Mouse (Mus musculus): ENCODE measurements around the gene Wwp2.

Gene Wwp2

GRCm38 (mm10) chr8:107513249-107513648, 77.1 kb downstream of the Wwp2 start:
- DNase-seq (ENCODE audit: low read depth): no peak

GRCm38 (mm10) chr8:107514949-107515721, 79.0 kb downstream of the Wwp2 start:
- no peak for DNase-seq (ENCODE audit: low read depth)

DNA sequence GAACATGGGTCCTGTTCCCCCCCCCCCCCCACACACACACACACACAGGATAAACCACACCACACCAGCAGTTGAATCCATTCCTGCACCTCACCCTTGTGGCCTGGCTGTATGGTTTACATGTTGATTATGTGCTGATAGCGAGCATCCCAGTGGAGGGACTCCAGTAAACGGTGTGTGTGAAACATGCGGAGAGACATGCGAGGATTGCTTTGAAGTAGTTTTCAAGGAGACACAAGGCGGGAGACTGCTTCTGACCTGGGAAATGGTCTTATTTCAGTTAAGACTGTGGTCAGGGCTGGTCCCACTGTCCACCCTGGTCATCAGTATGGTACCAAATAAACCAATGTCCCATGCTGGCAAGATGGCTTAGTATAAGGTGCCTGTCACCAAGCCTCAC, 82.6 kb downstream of the Wwp2 start:
- DNase-seq (ENCODE audit: low read depth): no peak

GRCm38 (mm10) chr8:107519860-107520259, 83.7 kb downstream of the Wwp2 start:
- no peak for DNase-seq (ENCODE audit: low read depth)

DNA sequence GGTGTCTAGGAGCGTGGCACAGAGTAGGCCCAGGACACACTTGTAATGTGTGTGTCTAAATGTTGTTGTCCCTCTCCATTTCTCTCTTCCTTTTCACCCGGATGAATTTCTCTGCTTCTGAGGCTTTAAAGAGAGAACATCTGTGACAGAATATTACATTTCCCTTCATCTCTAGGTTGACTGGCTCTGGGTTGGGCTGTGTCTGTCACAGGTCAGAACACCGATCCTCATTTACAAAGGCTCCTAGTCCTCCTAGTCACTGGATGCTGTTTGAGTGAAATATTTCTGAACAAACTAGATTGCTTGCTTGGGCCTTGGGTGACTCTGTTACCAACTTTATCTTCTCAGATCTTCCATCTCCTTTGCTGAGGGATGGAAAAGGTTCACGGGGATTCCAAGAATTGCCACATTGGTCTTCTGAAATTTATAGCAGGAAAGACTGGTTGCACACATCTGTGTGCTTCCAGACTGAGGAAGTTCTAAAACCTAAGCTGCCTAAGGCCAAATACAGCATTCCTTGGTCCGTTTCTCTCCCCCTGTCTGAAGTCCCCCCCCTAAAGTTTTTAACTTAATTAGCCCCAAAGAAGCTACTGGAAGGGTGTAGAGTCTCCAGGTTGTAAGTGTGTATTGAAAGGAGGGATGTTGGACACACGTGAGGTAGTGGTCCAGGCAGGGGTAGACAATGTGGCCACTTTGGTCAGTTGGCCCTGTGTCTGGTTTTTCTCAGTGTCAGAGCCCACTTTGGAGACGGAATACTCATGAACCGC, 85.8 kb downstream of the Wwp2 start:
- no peak for DNase-seq (ENCODE audit: low read depth)

DNA sequence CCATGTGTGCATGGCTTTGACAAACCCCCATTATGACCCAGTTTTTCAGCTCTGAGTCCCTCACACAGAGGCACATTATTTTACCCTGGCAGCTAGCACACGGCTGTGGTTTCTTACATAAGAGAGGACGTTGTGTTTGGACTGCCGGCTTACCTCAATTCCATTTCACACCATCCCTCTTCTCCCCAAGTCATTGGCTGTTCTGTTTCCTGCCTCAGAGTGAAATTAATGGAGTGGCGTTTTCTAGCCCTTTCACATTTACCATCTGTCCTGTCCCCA, 86.3 kb downstream of the Wwp2 start:
- DNase-seq (ENCODE audit: low read depth): no peak

DNA sequence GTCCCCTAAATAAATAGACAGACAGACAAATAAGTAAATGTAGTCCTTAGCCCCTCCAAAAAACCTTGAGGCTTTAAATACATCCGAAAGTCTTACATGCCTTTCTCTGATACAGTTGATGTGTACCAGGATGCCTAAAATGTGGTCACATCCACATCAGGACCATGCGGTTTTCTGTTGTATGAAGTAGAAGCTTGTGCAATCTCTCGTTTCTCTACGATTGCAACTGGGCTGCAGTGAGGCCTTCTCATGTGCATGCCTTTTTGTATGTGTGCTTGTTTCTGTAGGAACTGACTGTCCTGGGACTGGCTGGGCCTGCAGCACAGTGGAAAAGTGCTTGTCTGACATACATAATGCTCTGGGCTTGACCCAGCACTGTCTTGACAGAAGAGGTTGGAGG, 88.4 kb downstream of the Wwp2 start:
- no peak for DNase-seq (ENCODE audit: low read depth)

DNA sequence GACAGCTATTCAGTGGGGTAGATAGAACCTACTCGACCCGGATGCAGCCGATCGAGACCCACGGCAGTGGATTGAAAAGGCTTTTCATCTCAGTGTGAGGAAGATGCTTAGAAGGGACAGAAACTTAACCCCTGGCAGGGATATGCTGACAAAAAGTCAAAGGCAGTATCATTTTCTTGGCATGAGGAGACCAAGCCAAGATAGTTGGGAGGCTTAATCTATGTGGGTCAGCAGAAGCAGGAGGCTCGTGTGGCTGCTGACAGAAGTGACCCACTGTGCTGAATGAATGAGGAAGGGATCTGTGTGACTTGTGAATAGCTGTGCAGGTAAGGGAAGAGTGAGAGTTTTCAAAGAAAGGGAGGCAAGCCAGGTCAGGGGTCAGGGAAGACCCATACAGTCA, 92.6 kb downstream of the Wwp2 start:
- DNase-seq (ENCODE audit: low read depth): no peak

- no peak for DNase-seq (ENCODE audit: low read depth)
These were observed 101.3 kb downstream of the Wwp2 start for GRCm38 (mm10) chr8:107537472-107537871.

DNA sequence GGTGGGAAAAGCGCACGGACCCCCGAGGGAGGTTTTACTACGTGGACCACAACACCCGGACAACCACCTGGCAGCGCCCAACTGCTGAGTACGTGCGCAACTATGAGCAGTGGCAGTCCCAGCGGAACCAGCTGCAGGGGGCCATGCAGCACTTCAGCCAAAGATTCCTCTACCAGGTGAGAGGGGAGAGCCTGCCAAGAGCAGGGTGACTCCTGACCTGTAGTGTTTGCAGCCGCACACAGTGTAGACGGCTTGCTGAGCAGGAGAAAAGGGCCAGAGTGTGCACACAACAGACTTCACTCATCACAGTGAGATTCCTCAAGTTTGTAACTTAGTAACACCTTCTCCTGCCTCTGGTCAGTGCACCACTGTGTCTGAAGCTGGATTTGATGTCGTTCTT, 104.5 kb downstream of the Wwp2 start:
- DNase-seq (ENCODE audit: low read depth): no peak

- no peak for DNase-seq (ENCODE audit: low read depth)
These were observed 105.2 kb downstream of the Wwp2 start for GRCm38 (mm10) chr8:107541369-107541768.

DNA sequence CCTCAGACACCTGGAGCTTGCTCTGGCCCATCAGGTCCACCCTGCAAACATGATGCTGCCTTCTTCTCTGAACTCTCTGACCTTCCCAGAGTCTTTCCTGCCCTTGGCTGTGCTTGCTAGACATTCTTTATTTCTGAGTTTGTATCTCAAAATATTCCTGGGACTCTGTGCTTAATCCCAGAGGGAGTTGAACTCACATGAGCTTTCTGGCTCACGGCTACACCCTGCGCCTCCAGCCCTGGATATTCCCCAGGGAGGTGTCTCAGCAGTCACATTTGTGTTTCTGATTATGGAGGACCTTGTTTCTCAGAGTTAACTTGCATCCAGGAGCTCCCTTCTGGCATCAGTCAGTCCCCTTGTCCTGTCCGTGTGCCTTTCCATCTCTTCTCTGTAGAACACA, 106.0 kb downstream of the Wwp2 start:
- DNase-seq (ENCODE audit: low read depth): no peak

- no peak for DNase-seq (ENCODE audit: low read depth)
These were observed 107.5 kb downstream of the Wwp2 start for GRCm38 (mm10) chr8:107543714-107544113.

DNA sequence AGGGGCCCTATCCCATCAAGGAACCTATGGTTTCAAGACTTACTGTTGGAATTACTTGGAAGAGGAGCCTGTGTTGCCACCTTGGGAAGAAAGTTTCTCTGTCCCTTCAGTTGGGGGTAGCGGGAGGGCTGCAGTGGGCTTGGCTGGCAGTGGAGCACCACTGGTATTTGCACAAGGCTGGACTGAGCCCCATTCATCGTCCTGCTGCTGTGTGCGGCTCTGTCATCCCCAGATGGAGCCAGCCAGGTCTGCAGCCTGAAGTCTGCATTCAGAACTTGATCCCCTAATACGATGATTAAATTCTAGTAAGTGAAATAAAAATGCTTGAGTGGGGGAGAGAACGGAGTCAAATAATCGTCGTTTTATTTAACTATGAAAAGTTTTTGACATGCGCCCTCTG, 108.0 kb downstream of the Wwp2 start:
- no peak for DNase-seq (ENCODE audit: low read depth)

- DNase-seq (ENCODE audit: low read depth): no peak
These were observed 108.5 kb downstream of the Wwp2 start for GRCm38 (mm10) chr8:107544651-107545174.

GRCm38 (mm10) chr8:107545621-107546152, 109.5 kb downstream of the Wwp2 start:
- no peak for DNase-seq (ENCODE audit: low read depth)

DNA sequence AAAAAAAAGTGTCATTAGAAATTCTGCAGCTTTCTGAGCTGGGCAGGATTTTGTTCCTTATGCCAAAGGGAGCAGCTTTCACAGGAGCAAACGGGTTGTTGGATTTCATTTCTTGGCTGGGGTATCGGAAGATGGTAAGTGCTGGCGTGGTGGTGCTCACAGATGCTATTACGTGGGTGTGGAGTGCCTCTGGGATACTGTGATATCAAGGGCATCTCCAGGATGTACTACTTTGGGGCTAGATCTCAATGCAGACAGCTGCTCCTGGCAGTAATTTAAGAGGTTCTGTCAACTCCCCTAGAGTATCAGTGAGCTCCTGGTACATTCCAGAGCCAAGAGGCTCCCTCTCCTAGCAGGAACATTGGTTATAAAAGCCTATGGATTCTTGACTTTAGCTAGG, 110.0 kb downstream of the Wwp2 start:
- no peak for DNase-seq (ENCODE audit: low read depth)

DNA sequence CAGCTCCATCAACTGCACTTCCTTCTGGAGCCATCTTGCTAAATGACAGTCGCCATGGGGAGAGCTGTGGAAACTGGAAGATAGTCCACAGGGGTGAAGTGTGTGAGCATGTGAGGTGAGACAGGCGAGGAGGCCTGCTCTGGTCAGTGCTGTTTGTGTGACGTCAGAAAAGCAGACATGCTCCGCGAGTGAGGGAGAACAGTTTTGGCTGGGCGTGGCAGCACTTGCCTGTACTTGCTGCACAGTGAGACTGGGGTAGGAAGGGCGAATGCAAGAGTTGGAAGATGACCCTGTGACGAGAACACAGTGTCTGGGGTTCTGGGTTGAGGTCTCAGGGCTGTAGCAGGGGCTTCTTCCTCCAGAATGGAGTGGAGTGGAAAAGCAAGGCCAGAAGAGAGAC, 110.7 kb downstream of the Wwp2 start:
- no peak for DNase-seq (ENCODE audit: low read depth)

DNA sequence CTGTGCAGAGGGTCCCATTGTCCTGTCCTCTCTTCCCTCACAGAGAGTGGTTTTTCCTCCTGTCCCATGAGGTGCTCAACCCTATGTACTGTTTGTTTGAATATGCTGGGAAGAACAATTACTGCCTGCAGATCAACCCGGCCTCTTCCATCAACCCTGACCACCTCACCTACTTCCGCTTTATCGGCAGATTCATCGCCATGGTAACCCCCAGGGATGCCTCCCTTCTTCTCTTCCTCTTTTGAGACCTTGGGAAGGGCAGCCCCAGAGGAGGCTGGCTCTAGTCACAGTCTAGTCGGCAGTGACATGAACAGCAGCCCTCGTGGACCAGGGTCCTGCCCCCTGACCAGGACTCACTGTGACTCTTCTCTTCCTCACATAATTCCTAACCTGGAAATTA, 116.1 kb downstream of the Wwp2 start:
- DNase-seq (ENCODE audit: low read depth): peak; percentile 57

- DNase-seq (ENCODE audit: low read depth): no peak
These were observed 119.1 kb downstream of the Wwp2 start for GRCm38 (mm10) chr8:107555231-107555630.

GRCm38 (mm10) chr8:107556511-107556936, 120.4 kb downstream of the Wwp2 start:
- no peak for DNase-seq (ENCODE audit: low read depth)

GRCm38 (mm10) chr8:107560820-107561536, 124.8 kb downstream of the Wwp2 start:
- DNase-seq (ENCODE audit: low read depth): no peak

DNA sequence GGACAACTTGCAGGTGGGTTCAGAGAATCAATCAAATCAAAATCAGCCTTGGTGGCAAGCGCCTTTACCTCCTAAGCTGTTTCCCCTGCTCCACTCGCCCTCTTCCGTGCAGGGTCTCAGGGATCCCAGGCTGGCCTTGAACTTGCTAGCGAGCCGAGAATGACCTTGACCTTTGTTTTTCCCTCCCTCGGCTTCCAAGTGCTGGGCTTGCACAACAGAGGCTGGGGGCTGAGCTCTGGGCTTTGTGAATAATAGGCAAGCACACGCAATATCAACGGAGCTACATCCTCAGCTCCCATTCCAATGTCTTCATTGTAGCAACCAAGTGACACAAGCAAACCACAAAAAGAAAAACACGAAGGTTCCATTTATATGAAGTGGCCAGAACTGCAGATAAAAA, 126.0 kb downstream of the Wwp2 start:
- DNase-seq (ENCODE audit: low read depth): no peak
